Mouse (Mus musculus) kidney, postnatal 36 days (tissue): ENCODE measurements around the gene Fgfr2.

Experiments
- DNase-seq, 2 experiments: peaks; one replicate each; pipeline ENCODE4 v3.0.0; 2021 to 2022; ENCODE audit warnings: mixed read lengths in 2 of 2

Fgfr2 gene

GRCm38 (mm10) chr7:132654412-132654811, 468.7 kb downstream of the Fgfr2 start:
- DNase-seq: no peak

- DNase-seq: no peak
Observed at GRCm38 (mm10) chr7:132646514-132646913, 476.6 kb downstream of the Fgfr2 start.

GRCm38 (mm10) chr7:132644605-132645279, 478.4 kb downstream of the Fgfr2 start:
- no peak for DNase-seq

DNA sequence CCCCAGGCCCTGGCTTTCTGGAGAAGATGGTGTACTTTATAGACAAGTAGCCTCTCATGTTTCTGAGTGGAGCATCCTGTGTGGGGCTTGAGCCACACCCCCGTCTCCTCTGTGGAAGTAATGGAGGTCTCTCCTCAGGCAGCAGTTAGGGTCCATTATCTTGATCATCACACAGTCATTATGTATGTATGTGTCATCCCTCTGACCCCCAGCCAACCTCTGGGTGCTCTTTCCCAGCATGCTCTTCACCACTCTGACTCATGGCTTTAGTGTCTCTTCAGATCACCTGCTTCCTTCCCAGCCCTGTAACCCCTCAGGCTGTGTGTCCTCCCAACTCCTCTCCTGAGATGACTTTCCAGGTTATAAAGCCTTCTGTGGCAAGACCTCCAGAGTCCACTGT, 481.5 kb downstream of the Fgfr2 start:
- DNase-seq: no peak

- peak; percentile 73 to 78 for DNase-seq
Observed at GRCm38 (mm10) chr7:132640946-132641345, 482.2 kb downstream of the Fgfr2 start.

DNA sequence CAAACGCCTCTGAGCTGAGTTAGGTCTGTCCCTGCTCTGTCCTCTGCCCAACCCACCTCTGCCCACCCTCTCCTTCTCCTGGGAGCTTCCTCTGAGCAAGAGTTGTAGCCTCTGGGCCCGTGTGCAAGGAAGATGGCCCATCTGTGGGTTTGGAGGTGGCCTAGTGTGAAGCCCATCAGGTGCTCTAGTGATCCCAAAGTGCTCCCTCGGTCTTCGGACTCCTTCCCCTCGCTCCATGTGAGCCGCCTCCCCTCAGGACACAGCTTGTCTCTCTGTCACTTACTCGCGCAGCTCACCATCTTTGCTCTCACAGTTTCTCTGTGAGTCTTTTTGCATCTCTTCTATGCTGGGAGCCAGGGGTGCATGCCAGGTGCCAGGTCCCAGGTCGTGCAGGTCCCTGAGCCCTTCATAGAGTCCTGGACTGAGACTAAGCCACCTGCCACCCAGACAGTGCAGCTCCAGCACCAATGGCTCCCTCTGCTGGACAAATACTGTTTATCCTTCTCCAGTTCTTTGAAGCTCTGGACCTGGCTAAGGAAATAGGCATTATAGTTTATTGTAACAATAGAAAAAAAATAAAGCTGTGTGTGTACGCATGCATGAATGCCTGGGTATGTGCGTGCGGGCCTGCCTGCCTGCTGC, 484.6 kb downstream of the Fgfr2 start:
- DNase-seq: peak; percentile 66 to 69

- no peak for DNase-seq
Observed at GRCm38 (mm10) chr7:132637292-132637691, 485.9 kb downstream of the Fgfr2 start.

DNA sequence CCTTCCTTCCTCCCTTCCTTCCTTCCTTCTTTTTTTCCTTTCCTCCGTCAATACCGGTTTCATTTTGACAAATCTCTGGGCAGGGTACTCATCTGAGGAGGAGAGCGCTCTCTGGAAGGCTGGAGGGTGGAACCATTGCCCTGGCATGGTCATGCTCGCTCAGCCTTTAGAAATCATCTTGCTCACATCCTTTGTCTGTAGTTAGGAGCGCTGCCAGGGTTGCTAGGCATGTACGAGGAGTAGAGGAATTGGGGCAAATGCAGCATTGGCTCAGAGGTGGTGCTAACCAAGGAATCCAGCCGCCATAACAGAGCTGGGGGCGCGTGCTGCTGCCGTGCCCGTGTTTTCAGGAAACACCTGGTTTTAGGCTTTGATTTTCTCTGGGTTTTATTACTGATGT, 491.8 kb downstream of the Fgfr2 start:
- DNase-seq: no peak

- no peak for DNase-seq
Observed at GRCm38 (mm10) chr7:132627448-132627847, 495.7 kb downstream of the Fgfr2 start.

GRCm38 (mm10) chr7:132626174-132626573, 497.0 kb downstream of the Fgfr2 start:
- DNase-seq: no peak

DNA sequence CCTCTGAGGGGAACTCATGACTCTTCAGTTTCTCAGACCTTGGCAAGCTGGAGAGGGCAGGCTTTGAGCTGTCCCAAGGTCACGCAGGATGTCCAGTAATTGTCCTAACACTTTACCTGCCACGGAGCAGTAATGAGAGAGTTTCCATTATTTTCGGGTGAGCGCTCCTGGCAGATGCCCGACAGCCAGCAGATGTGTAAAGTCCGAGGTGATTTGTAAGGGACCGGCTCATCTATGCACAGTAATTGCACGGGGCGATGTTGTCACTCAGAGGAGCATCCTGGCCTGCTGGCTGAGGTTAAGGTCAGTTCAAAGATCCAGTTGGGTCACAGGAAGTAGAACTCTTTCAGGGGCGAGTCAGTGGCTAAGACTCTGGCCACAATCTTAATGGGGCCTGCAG, 499.0 kb downstream of the Fgfr2 start:
- peak; percentile 22 to 39 for DNase-seq

DNA sequence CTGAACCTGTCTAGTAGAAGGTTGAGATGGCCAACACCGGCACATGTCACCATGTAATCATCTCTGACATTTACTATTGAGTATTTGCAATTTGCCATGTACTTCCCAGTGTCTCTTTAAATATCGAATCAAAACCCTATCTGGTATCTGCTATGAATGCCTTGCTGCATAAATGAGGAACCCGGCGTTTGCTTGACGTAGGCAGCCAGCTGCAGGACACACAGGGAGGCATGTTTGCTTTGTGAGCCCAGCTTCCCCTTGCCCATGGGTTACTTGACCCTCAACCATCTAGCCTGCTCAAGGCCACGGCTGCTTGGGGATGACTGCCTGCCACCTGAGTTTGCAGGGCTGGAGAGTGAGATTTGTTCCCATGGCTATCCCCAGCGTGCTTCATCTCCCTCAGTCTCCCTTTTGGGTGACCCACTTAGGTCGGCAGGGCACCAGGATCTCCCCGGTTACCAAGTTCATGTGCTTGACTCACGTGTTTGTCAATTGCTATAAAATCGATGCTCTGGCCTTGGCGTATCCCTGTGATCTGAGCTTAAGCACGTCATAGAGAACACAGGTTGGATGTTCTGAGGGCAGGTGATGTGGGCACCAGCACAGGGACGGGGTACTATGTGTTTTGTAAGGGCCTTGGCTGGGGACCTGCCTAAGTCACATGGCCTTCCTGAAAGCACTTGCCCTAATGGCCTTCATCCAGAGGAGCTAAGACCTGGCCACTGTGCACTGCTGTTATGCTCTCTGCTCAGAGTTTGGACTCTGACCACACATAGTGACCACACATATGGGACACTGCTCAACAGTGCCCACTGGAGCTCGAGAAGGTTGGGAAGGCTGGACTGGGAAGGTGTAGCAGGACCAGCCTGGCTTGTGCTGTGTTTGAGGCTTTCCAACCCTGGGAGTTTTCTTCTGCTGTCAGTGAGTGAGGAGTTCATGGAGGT, 502.9 kb downstream of the Fgfr2 start:
- peak; percentile 56 to 73 for DNase-seq

DNA sequence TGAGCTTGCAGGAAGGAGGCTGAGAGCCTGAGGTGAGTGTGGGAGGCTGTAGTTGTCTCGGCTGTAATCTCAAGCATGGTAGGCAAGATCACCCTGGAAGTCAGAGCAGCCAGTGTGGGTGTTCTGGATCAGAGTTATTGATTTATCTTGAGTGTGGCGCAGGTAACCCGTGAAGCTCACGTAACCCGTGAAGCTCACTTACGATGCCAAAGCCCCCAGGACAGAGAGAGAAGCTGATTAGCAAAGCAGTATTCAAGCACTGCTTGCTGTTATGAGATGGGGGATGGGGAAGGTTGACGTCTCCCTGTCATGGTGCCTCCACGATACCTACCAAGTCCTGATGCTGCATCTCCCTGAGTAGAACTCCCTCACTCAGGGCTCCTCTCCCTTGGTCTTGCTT, 503.6 kb downstream of the Fgfr2 start:
- no peak for DNase-seq

DNA sequence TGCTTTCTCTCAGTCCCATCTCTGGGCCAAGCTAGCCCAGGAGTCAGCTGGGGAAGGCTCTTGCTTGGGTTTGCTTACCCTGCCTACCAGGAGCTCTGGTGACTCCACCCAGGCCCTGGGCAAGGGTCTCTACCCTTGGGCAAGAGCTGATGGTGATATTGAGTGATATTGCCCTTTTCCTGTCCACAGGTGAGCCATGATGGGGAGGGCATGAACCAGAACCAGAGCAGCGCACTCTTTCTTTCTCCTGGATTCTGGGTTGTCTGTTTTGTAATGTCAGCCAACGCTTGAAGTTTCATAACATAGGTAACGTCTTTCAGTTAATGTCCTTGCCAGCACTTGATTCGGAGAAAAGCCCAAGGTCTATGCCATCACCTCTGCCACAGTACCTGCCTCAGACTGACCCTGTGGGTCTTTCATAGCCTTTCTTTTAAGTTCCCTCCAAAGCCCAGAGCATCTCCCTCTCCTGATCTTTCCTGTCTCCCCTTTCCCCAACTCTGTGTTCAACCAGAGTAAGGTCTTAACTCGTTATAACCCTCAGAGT, 506.1 kb downstream of the Fgfr2 start:
- no peak for DNase-seq

DNA sequence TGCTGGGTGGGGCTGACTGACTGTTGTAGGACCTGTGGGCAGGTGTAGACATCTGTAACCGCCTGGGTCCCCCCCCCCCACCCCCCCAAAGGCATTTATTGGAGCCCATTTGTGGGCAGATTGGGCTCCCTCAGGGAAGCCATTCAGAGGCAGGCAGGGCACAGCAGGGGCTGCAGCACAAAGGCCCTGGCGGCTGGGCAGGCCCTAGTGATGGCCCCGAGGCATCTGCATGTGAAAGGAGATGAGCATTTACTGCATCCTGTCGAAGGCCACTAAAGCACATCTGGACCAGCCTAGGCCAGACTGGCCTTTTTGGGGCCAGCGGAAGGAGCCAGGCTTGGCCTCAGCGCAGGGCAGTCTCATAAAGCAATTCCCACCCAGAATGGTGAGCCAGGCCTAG, 506.8 kb downstream of the Fgfr2 start:
- DNase-seq: no peak

GRCm38 (mm10) chr7:132615346-132615745, 507.8 kb downstream of the Fgfr2 start:
- DNase-seq: no peak

DNA sequence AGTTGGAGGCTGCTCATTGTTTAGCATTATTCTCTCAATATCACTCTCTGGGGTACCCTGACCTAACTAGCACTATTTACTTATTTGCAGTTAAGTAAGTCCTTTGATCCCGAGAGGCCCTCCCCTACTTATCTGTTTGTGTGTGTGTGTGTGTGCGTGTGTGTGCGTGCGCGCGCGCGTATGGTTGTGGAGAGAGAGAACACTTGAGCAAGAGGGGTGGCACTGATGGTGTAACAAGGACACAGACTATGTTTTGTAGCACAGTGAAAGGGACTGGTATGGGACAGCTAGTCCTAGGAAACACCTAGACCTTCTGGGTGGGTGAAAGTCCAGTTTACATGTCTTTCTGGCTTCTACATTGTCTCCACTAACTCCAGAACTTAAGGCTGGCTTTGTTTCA, 511.6 kb downstream of the Fgfr2 start:
- no peak for DNase-seq

GRCm38 (mm10) chr7:132610468-132611318, 512.5 kb downstream of the Fgfr2 start, which contains the start of gene Lhpp:
Lhpp (plus strand) TSS chr7:132610638.
- peak; percentile 76 to 89 for DNase-seq

- no peak for DNase-seq
Observed at GRCm38 (mm10) chr7:132608316-132609020, 514.7 kb downstream of the Fgfr2 start.

GRCm38 (mm10) chr7:132605689-132606088, 517.5 kb downstream of the Fgfr2 start:
- DNase-seq: no peak

GRCm38 (mm10) chr7:132604720-132605119, 518.4 kb downstream of the Fgfr2 start:
- DNase-seq: no peak
